Mouse (Mus musculus): ENCODE results near the gene Snx3.

DNA sequence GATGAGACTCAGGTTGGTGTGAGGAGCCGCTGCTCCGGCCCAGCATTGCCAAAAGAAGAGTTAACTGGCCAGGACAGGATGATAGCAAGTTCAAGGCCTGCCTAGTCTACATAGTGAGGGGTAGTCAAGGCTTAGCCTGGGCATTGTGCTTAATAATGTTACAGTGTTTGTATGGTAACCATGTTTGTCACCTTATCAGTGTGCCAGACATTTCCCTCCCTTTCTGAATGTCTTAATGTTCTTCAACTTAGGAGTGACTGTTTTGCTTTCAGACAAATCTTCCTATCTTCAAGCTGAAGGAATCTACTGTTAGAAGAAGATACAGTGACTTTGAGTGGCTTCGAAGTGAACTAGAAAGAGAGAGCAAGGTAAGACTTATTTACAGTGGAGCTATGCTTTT is 23.9 kb downstream of the Snx3 start:
- TF ChIP-seq CTCF (conservative IDR thresholded peaks at IDR 0.05; ENCODE audit: low read length): no peak
- TF ChIP-seq POU5F1 (IDR thresholded peaks at IDR 0.05; ENCODE audit: borderline replicate concordance, low read length): no peak
